Comparison of ENCODE assay signal across 8 mouse cellular contexts in genomic region chr1:63129857-63130690, GRCm38 (mm10). TPM values are rescaled to one million over a fixed set of nuclear protein-coding genes. Genes with fewer than 3 reads are reported as not detected.
A peak's percentile ranks its signal among the peaks of the same experiment; 100 is the strongest.
DNase-seq lines count a peak whose midpoint lies in the region; ATAC-seq and TF ChIP-seq lines count a peak whose summit lies in the region.

No protein-coding gene starts in this region.

- no peaks in the 10 kb centered on the region for H3K27me3 ChIP-seq in heart, embryonic 11.5 days (ENCODE audit: control insufficient read depth, insufficient read depth, low read length)
- no peaks in the 10 kb centered on the region for H3K27me3 ChIP-seq in embryonic facial prominence, embryonic 12.5 days
- no peaks in the 10 kb centered on the region for H3K27me3 ChIP-seq in intestine, embryonic 15.5 days (replicated peaks)
- H3K27me3 ChIP-seq in lung, embryonic 15.5 days = no peaks in the 10 kb centered on the region
- H3K27me3 ChIP-seq in stomach, embryonic 15.5 days (replicated peaks) = no peaks in the 10 kb centered on the region

- WGBS in heart, embryonic 11.5 days (ENCODE audit: insufficient replicate concordance) = 19% methylated on average over 18 of the region's 18 CpGs
- 18% methylated on average over 18 of the region's 18 CpGs for WGBS in embryonic facial prominence, embryonic 12.5 days
- 13% methylated on average over 18 of the region's 18 CpGs for WGBS in intestine, embryonic 15.5 days
- WGBS in lung, embryonic 15.5 days = 20% methylated on average over 18 of the region's 18 CpGs
- WGBS in stomach, embryonic 15.5 days = 17% methylated on average over 18 of the region's 18 CpGs

- no peak for TF ChIP-seq CTCF in layer of hippocampus, adult 2 months (conservative IDR thresholded peaks at IDR 0.05)

- H3K9ac ChIP-seq in heart, embryonic 11.5 days (ENCODE audit: low read depth, low read length) = peak overlapping the region; percentile 58
- peak overlapping the region; percentile 19; the same call in 1 of the 2 replicates for H3K9ac ChIP-seq in embryonic facial prominence, embryonic 12.5 days
- no peak overlapping the region for H3K9ac ChIP-seq in intestine, embryonic 15.5 days
- H3K9ac ChIP-seq in lung, embryonic 15.5 days = 0 out of 2 replicates have a peak overlapping the region, but pooled peaks have one; percentile 16
- H3K9ac ChIP-seq in stomach, embryonic 15.5 days = no peak overlapping the region

- no peaks in the 10 kb centered on the region for H3K9me3 ChIP-seq in heart, embryonic 11.5 days (replicated peaks; ENCODE audit: control insufficient read depth, low read length)
- H3K9me3 ChIP-seq in embryonic facial prominence, embryonic 12.5 days = no peaks in the 10 kb centered on the region
- H3K9me3 ChIP-seq in intestine, embryonic 15.5 days = no peaks in the 10 kb centered on the region
- H3K9me3 ChIP-seq in lung, embryonic 15.5 days = no peaks in the 10 kb centered on the region
- no peaks in the 10 kb centered on the region for H3K9me3 ChIP-seq in stomach, embryonic 15.5 days

- no peaks in the 10 kb centered on the region; the same call in 1 of the 2 replicates for H3K36me3 ChIP-seq in heart, embryonic 11.5 days (ENCODE audit: control insufficient read depth, insufficient read depth, low read length)
- H3K36me3 ChIP-seq in embryonic facial prominence, embryonic 12.5 days = peaks cover 6% of the 10 kb centered on the region; the same call in 1 of the 2 replicates
- H3K36me3 ChIP-seq in intestine, embryonic 15.5 days = no peaks in the 10 kb centered on the region
- H3K36me3 ChIP-seq in lung, embryonic 15.5 days = peaks cover 8% of the 10 kb centered on the region
- peaks cover 6% of the 10 kb centered on the region; the same call in 1 of the 2 replicates for H3K36me3 ChIP-seq in stomach, embryonic 15.5 days

- H3K27ac ChIP-seq in heart, embryonic 11.5 days (ENCODE audit: low read depth, low read length) = no peak overlapping the region
- H3K27ac ChIP-seq in embryonic facial prominence, embryonic 12.5 days = no peak overlapping the region
- H3K27ac ChIP-seq in intestine, embryonic 15.5 days = peak overlapping the region; percentile 63
- H3K27ac ChIP-seq in lung, embryonic 15.5 days = peak overlapping the region; percentile 59; the same call in 1 of the 2 replicates
- H3K27ac ChIP-seq in stomach, embryonic 15.5 days = peak overlapping the region; percentile 69; the same call in 1 of the 2 replicates
- H3K27ac ChIP-seq in layer of hippocampus, adult 2 months = no peak overlapping the region

- intact Hi-C loops in gastrocnemius, postnatal 36 days (cut with DNase I) = no loop called here

- no peak for DNase-seq in heart, adult 9 months (ENCODE audit: low spot score in 2 of 2)
- no peak for DNase-seq in gastrocnemius, postnatal 36 days
- DNase-seq in layer of hippocampus, adult 2 months (ENCODE audit: low spot score in 2 of 2) = no peak

- H3K4me3 ChIP-seq in heart, embryonic 11.5 days (ENCODE audit: low read depth, low read length) = peak overlapping the region; percentile 38
- peak overlapping the region; percentile 22; the same call in 1 of the 2 replicates for H3K4me3 ChIP-seq in embryonic facial prominence, embryonic 12.5 days
- H3K4me3 ChIP-seq in intestine, embryonic 15.5 days (replicated peaks) = peak overlapping the region; percentile 22; the same call in 1 of the 2 replicates
- peak overlapping the region; percentile 28 for H3K4me3 ChIP-seq in lung, embryonic 15.5 days
- H3K4me3 ChIP-seq in stomach, embryonic 15.5 days (replicated peaks) = peak overlapping the region; percentile 28; the same call in 1 of the 2 replicates
- H3K4me3 ChIP-seq in layer of hippocampus, adult 2 months = no peak overlapping the region

- H3K4me2 ChIP-seq in heart, embryonic 11.5 days = peak overlapping the region; percentile 73
- H3K4me2 ChIP-seq in embryonic facial prominence, embryonic 12.5 days (replicated peaks) = peak overlapping the region; percentile 51
- peak overlapping the region; percentile 53 for H3K4me2 ChIP-seq in intestine, embryonic 15.5 days (replicated peaks)
- peak overlapping the region; percentile 54 for H3K4me2 ChIP-seq in lung, embryonic 15.5 days
- H3K4me2 ChIP-seq in stomach, embryonic 15.5 days = peak overlapping the region; percentile 47

- peaks cover 10% of the 10 kb centered on the region for H3K4me1 ChIP-seq in heart, embryonic 11.5 days (ENCODE audit: control insufficient read depth, insufficient read depth, low read length)
- H3K4me1 ChIP-seq in embryonic facial prominence, embryonic 12.5 days = peaks cover 4% of the 10 kb centered on the region; the same call in 1 of the 2 replicates
- no peaks in the 10 kb centered on the region for H3K4me1 ChIP-seq in intestine, embryonic 15.5 days (replicated peaks)
- peaks cover 7% of the 10 kb centered on the region; the same call in 1 of the 2 replicates for H3K4me1 ChIP-seq in lung, embryonic 15.5 days
- H3K4me1 ChIP-seq in stomach, embryonic 15.5 days = peaks cover 4% of the 10 kb centered on the region; the same call in 1 of the 2 replicates

- peak; percentile 60 for ATAC-seq in heart, embryonic 11.5 days (replicated peaks; ENCODE audit: insufficient number of reproducible peaks, low FRiP score, low TSS enrichment)
- no peak for ATAC-seq in embryonic facial prominence, embryonic 12.5 days (ENCODE audit: insufficient number of reproducible peaks, insufficient read depth, low FRiP score, low TSS enrichment)
- peak; percentile 84 for ATAC-seq in intestine, embryonic 15.5 days
- peak; percentile 70; the same call in 1 of the 2 replicates for ATAC-seq in lung, embryonic 15.5 days (ENCODE audit: borderline replicate concordance, extremely low read depth, low FRiP score, low TSS enrichment)
- ATAC-seq in stomach, embryonic 15.5 days (ENCODE audit: insufficient read depth, low FRiP score, low read depth) = peak; percentile 53; the same call in 1 of the 2 replicates

RNA-seq across cellular contexts. Expression of gene Ino80d, which starts 15.6 kb away (rescaled TPM):
- polyA plus RNA-seq in heart, embryonic 11.5 days (2014; fragmentation: Nextera tagmentation; extraction: Ambion mirVana) = 6.1 and 13.8 TPM in 2 replicates
- 10.8 and 12.9 TPM in 2 replicates for polyA plus RNA-seq in embryonic facial prominence, embryonic 12.5 days (2016; fragmentation: Nextera tagmentation; extraction: Ambion mirVana)
- polyA plus RNA-seq in intestine, embryonic 15.5 days (2015; fragmentation: Nextera tagmentation; extraction: Ambion mirVana) = 11.5 and 12.4 TPM in 2 replicates
- 11.7 and 12.1 TPM in 2 replicates for polyA plus RNA-seq in lung, embryonic 15.5 days (2015; fragmentation: Nextera tagmentation; extraction: Ambion mirVana)
- polyA plus RNA-seq in stomach, embryonic 15.5 days (2015; fragmentation: Nextera tagmentation; extraction: Ambion mirVana) = 12.9 and 13.3 TPM in 2 replicates
- 10 to 100 TPM; 12.2 to 13.3 TPM for total RNA-seq in gastrocnemius, postnatal 36 days (2021)
- 10 to 100 TPM; 32.9 to 33.0 TPM for total RNA-seq in layer of hippocampus, adult 2 months (2021)

RNA-seq across cellular contexts. Expression of gene Eef1b2, which starts 46.6 kb away (rescaled TPM):
- polyA plus RNA-seq in heart, embryonic 11.5 days (2014; fragmentation: Nextera tagmentation; extraction: Ambion mirVana) = 416 and 417 TPM in 2 replicates
- polyA plus RNA-seq in embryonic facial prominence, embryonic 12.5 days (2016; fragmentation: Nextera tagmentation; extraction: Ambion mirVana) = 505 and 511 TPM in 2 replicates
- polyA plus RNA-seq in intestine, embryonic 15.5 days (2015; fragmentation: Nextera tagmentation; extraction: Ambion mirVana) = 545 and 642 TPM in 2 replicates
- polyA plus RNA-seq in lung, embryonic 15.5 days (2015; fragmentation: Nextera tagmentation; extraction: Ambion mirVana) = 516 and 540 TPM in 2 replicates
- 572 and 599 TPM in 2 replicates for polyA plus RNA-seq in stomach, embryonic 15.5 days (2015; fragmentation: Nextera tagmentation; extraction: Ambion mirVana)
- total RNA-seq in gastrocnemius, postnatal 36 days (2021) = 100 to 1,000 TPM; 261 to 331 TPM
- 100 to 1,000 TPM; 343 to 345 TPM for total RNA-seq in layer of hippocampus, adult 2 months (2021)

RNA-seq across cellular contexts. Expression of gene Ndufs1, which starts 46.6 kb away (rescaled TPM):
- 285 and 339 TPM in 2 replicates for polyA plus RNA-seq in heart, embryonic 11.5 days (2014; fragmentation: Nextera tagmentation; extraction: Ambion mirVana)
- 134 and 136 TPM in 2 replicates for polyA plus RNA-seq in embryonic facial prominence, embryonic 12.5 days (2016; fragmentation: Nextera tagmentation; extraction: Ambion mirVana)
- polyA plus RNA-seq in intestine, embryonic 15.5 days (2015; fragmentation: Nextera tagmentation; extraction: Ambion mirVana) = 168 and 169 TPM in 2 replicates
- polyA plus RNA-seq in lung, embryonic 15.5 days (2015; fragmentation: Nextera tagmentation; extraction: Ambion mirVana) = 131 and 132 TPM in 2 replicates
- polyA plus RNA-seq in stomach, embryonic 15.5 days (2015; fragmentation: Nextera tagmentation; extraction: Ambion mirVana) = 125 and 138 TPM in 2 replicates
- 100 to 1,000 TPM; 387 to 392 TPM for total RNA-seq in gastrocnemius, postnatal 36 days (2021)
- 100 to 1,000 TPM; 153 to 155 TPM for total RNA-seq in layer of hippocampus, adult 2 months (2021)

Comparison
In these comparisons a context has a peak if more than half of its experiments do, and no peak if none do; other contexts are left out.
1. H3K27ac ChIP-seq: peak in intestine, embryonic 15.5 days (single experiment), lung, embryonic 15.5 days (single experiment) and stomach, embryonic 15.5 days (single experiment); none in heart, embryonic 11.5 days (single experiment), embryonic facial prominence, embryonic 12.5 days (single experiment) and layer of hippocampus, adult 2 months (single experiment).
2. H3K9ac ChIP-seq: peak in heart, embryonic 11.5 days (single experiment), embryonic facial prominence, embryonic 12.5 days (single experiment) and lung, embryonic 15.5 days (single experiment); none in intestine, embryonic 15.5 days (single experiment) and stomach, embryonic 15.5 days (single experiment).
3. Peak in every context shown above with its lines, with median percentiles within 50 percentile points of each other: H3K4me2 ChIP-seq.